Mouse (Mus musculus) forebrain, embryonic 11.5 days (tissue): ENCODE measurements around the gene Slc28a1. TPM values are rescaled to one million over a fixed set of nuclear protein-coding genes. Genes with fewer than 3 reads are reported as not detected.
A peak's percentile ranks its signal among the peaks of the same experiment; 100 is the strongest.

Experiments
- ATAC-seq: fragments of 200-750 bp; cut with Nextera tagmentation; replicated peaks from 2 replicates; pipeline ENCODE4 v1.8.0; 2017; ENCODE audit warnings: moderate TSS enrichment; ENCODE audit not compliant: low FRiP score
- DNase-seq: peaks from one replicate; pipeline ENCODE4 v3.0.0-alpha.2; 2017; ENCODE audit warnings: low spot score
- H3K27ac ChIP-seq: fragments of 300-500 bp; sonication (generic); 2 replicates; pipeline ENCODE4 v1.5.1; 2014; ENCODE audit warnings: low read depth, low read length
- H3K27me3 ChIP-seq: fragments of 300-500 bp; sonication (generic); 2 replicates; pipeline ENCODE4 v1.6.1; 2014; ENCODE audit warnings: mild to moderate bottlenecking, low read length, mixed read lengths; ENCODE audit not compliant: control insufficient read depth, insufficient read depth
- H3K36me3 ChIP-seq: fragments of 300-500 bp; sonication (generic); 2 replicates; pipeline ENCODE4 v1.6.1; 2014; ENCODE audit warnings: mild to moderate bottlenecking, low read length, moderate library complexity, mixed read lengths; ENCODE audit not compliant: control insufficient read depth, insufficient read depth
- H3K4me1 ChIP-seq: fragments of 300-500 bp; sonication (generic); replicated peaks from 2 replicates; pipeline ENCODE4 v1.6.1; 2014; ENCODE audit warnings: low read length, mixed read lengths; ENCODE audit not compliant: control insufficient read depth, insufficient read depth
- H3K4me2 ChIP-seq: fragments of 300-500 bp; sonication (generic); 2 replicates; pipeline ENCODE4 v1.6.1; 2014; ENCODE audit warnings: low read depth, mild to moderate bottlenecking, low read length, moderate library complexity, mixed read lengths; ENCODE audit not compliant: severe bottlenecking
- H3K4me3 ChIP-seq: fragments of 300-500 bp; sonication (generic); 2 replicates; pipeline ENCODE4 v1.5.1; 2014; ENCODE audit warnings: low read depth, low read length
- H3K9ac ChIP-seq: fragments of 300-500 bp; sonication (generic); 2 replicates; pipeline ENCODE4 v1.6.1; 2014; ENCODE audit warnings: low read length
- H3K9me3 ChIP-seq: fragments of 300-500 bp; sonication (generic); 2 replicates; pipeline ENCODE4 v1.6.1; 2016; ENCODE audit warnings: low read length, mixed read lengths; ENCODE audit not compliant: control insufficient read depth
- WGBS: fragments of 180-500 bp; shearing (Covaris S2); extraction: QIAGEN DNeasy Blood & Tissue Kit; methylation state at CpG from one replicate; pipeline ENCODE4 v1.1.7; 2014; 5-methylcytosine and 5-hydroxymethylcytosine counted together
- polyA plus RNA-seq: library from polyadenylated mRNA; unstranded; fragments of >200 nt; fragmentation: Nextera tagmentation; extraction: Ambion mirVana; gene quantifications from 2 replicates; pipeline ENCODE4 v1.2.1, GENCODE M21; 2014

Slc28a1 gene
- polyA plus RNA-seq, 1 experiment from 2014 or later: not detected

GRCm38 (mm10) chr7:81213347-81214152 is 99.0 kb downstream of the Slc28a1 start, which contains the start of gene Pde8a:
Gene Pde8a (plus strand): TSS chr7:81213596.
- Histone ChIP-seq H3K36me3 (no peaks in the 10 kb centered on the region), H3K4me3 (peak within 1 kb of the TSS; percentile 36), H3K27me3 (peaks cover 36% of the 10 kb centered on the region), H3K4me1 (peaks cover 3% of the 10 kb centered on the region; the same call in 1 of the 2 replicates), H3K4me2 (peak within 1 kb of the TSS; percentile 63), H3K9me3 (no peaks in the 10 kb centered on the region), H3K9ac (peak within 1 kb of the TSS; percentile 35; the same call in 1 of the 2 replicates), H3K27ac (peak within 1 kb of the TSS; percentile 21; the same call in 1 of the 2 replicates)
- peak; percentile 62 for DNase-seq
- ATAC-seq: peak; percentile 24
- 1% methylated on average over 109 of the region's 128 CpGs for WGBS

- H3K36me3 ChIP-seq: no peaks in the 10 kb centered on the region
- WGBS: 4% methylated on average over 40 of the region's 40 CpGs
- DNase-seq (peak; percentile 43), ATAC-seq (no peak)
- H3K4me2 ChIP-seq: peak overlapping the region; percentile 63; the same call in 1 of the 2 replicates
- no peak overlapping the region for H3K27ac ChIP-seq
- no peak overlapping the region for H3K9ac ChIP-seq
- no peaks in the 10 kb centered on the region for H3K9me3 ChIP-seq
- H3K4me1 ChIP-seq: peaks cover 3% of the 10 kb centered on the region; the same call in 1 of the 2 replicates
- peak overlapping the region; percentile 36 for H3K4me3 ChIP-seq
- peaks cover 36% of the 10 kb centered on the region for H3K27me3 ChIP-seq
These were observed 99.7 kb downstream of the Slc28a1 start for GRCm38 (mm10) chr7:81214153-81214907.

- DNase-seq: no peak
- no peak overlapping the region for H3K27ac ChIP-seq
- ATAC-seq: no peak
- H3K9me3 ChIP-seq: no peaks in the 10 kb centered on the region
- no peak overlapping the region for H3K9ac ChIP-seq
- no peaks in the 10 kb centered on the region for H3K36me3 ChIP-seq
- H3K4me3 ChIP-seq: no peak overlapping the region
- H3K27me3 ChIP-seq: peaks cover 36% of the 10 kb centered on the region
- peaks cover 3% of the 10 kb centered on the region; the same call in 1 of the 2 replicates for H3K4me1 ChIP-seq
- H3K4me2 ChIP-seq: no peak overlapping the region
- 78% methylated on average over 1 of the region's 1 CpGs for WGBS
These were observed 101.4 kb downstream of the Slc28a1 start for GRCm38 (mm10) chr7:81215950-81216349.

- no peaks in the 10 kb centered on the region for H3K9me3 ChIP-seq
- no peak overlapping the region for H3K4me3 ChIP-seq
- H3K27ac ChIP-seq: no peak overlapping the region
- H3K9ac ChIP-seq: no peak overlapping the region
- H3K4me1 ChIP-seq: no peaks in the 10 kb centered on the region
- peaks cover 9% of the 10 kb centered on the region for H3K27me3 ChIP-seq
- H3K4me2 ChIP-seq: no peak overlapping the region
- ATAC-seq (no peak), DNase-seq (no peak)
- WGBS: 60% methylated on average over 7 of the region's 7 CpGs
- H3K36me3 ChIP-seq: no peaks in the 10 kb centered on the region
These were observed 104.7 kb downstream of the Slc28a1 start for GRCm38 (mm10) chr7:81219321-81219720.

Other genes with a start within 250 kb of the Slc28a1 start
- 40.5 and 41.6 TPM in 2 replicates for gene Wdr73, start 213.5 kb upstream of the Slc28a1 start, polyA plus RNA-seq
- gene Nmb, start 209.7 kb upstream of the Slc28a1 start, polyA plus RNA-seq: 7.3 and 8.6 TPM in 2 replicates
- gene Sec11a, start 167.0 kb upstream of the Slc28a1 start, polyA plus RNA-seq: 169 and 201 TPM in 2 replicates
- 15.9 TPM in 2 replicates for gene Zfp592, start 121.1 kb upstream of the Slc28a1 start, polyA plus RNA-seq
- gene Alpk3, start 57.2 kb upstream of the Slc28a1 start, polyA plus RNA-seq: not detected in 2 replicates
- 2.4 and 3.7 TPM in 2 replicates for gene Pde8a, start 98.8 kb downstream of the Slc28a1 start, polyA plus RNA-seq
- gene Rps17, start 230.5 kb downstream of the Slc28a1 start, polyA plus RNA-seq: 1,077 and 1,117 TPM in 2 replicates